Mouse (Mus musculus) CH12.LX (cell line): ENCODE data around the gene Gli2. TPM values are rescaled to one million over a fixed set of nuclear protein-coding genes. Genes with fewer than 3 reads are reported as not detected.
A peak's percentile ranks its signal among the peaks of the same experiment; 100 is the strongest.

Experiments
- DNase-seq: peaks from one replicate; pipeline ENCODE4 v3.0.0-alpha.2; 2013; ENCODE audit errors: extremely low read depth
- H3K27ac ChIP-seq: 2 replicates; pipeline ENCODE4 v1.5.1; 2012; ENCODE audit warnings: low read depth, mild to moderate bottlenecking, control low read depth, moderate library complexity; ENCODE audit not compliant: insufficient read depth
- H3K27me3 ChIP-seq: replicated peaks from 2 replicates; pipeline ENCODE3; 2012; ENCODE audit warnings: inconsistent platforms
- H3K36me3 ChIP-seq, 2 experiments: replicated peaks in 1 of 2; 2 replicates each; pipeline versions ENCODE3 to v1.6.1; 2012; ENCODE audit warnings: inconsistent platforms in 1 of 2, low read length in 1 of 2, mild to moderate bottlenecking in 1 of 2, mixed read lengths in 1 of 2, moderate library complexity in 1 of 2; ENCODE audit not compliant: control insufficient read depth in 1 of 2, insufficient read depth in 1 of 2
- H3K4me1 ChIP-seq, 2 experiments: 2 replicates each; pipeline ENCODE4 v1.6.1; 2012; ENCODE audit warnings: inconsistent platforms in 1 of 2, moderate library complexity in 1 of 2; ENCODE audit not compliant: insufficient read depth in 2 of 2, control insufficient read depth in 1 of 2
- H3K4me2 ChIP-seq: 2 replicates; pipeline ENCODE4 v1.6.1; 2012; ENCODE audit warnings: low read depth, mild to moderate bottlenecking, control low read depth; ENCODE audit not compliant: poor library complexity, insufficient read depth, severe bottlenecking
- H3K4me3 ChIP-seq, 3 experiments: fragments of 150-350 bp in 1 of 3; sonication (generic) in 1 of 3; replicated peaks in 1 of 3; 2 replicates each; pipeline versions ENCODE3 to v1.5.1; 2011 to 2012; ENCODE audit warnings: low read depth in 2 of 3, low read length in 2 of 3, mild to moderate bottlenecking in 2 of 3, moderate library complexity in 2 of 3, control low read depth in 1 of 3, improper control_type of control experiment in 1 of 3, inconsistent platforms in 1 of 3, mixed read lengths in 1 of 3; ENCODE audit not compliant: poor library complexity in 1 of 3
- H3K79me2 ChIP-seq: replicated peaks from 2 replicates; pipeline ENCODE4 v1.6.1; 2012; ENCODE audit warnings: mild to moderate bottlenecking, moderate library complexity; ENCODE audit not compliant: control insufficient read depth, poor library complexity, insufficient read depth, severe bottlenecking; ENCODE audit errors: extremely low read depth
- H3K9ac ChIP-seq: 2 replicates; pipeline ENCODE4 v1.6.1; 2012; ENCODE audit warnings: low read depth, mild to moderate bottlenecking, control low read depth, moderate library complexity; ENCODE audit not compliant: insufficient read depth
- H3K9me3 ChIP-seq: replicated peaks from 2 replicates; pipeline ENCODE3; 2012; ENCODE audit warnings: low read length, inconsistent platforms, mixed read lengths
- BHLHE40 ChIP-seq: IDR thresholded peaks from 2 replicates; pipeline ENCODE4 v1.6.1; 2011; ENCODE audit warnings: mild to moderate bottlenecking, low read depth, low read length, improper control_type of control experiment
- CTCF ChIP-seq, 2 experiments: IDR thresholded peaks in 1 of 2; conservative IDR thresholded peaks in 1 of 2; 2 replicates each; pipeline ENCODE4 v1.5.1; 2011 to 2012; ENCODE audit warnings: low read depth in 2 of 2, low read length in 2 of 2, improper control_type of control experiment in 1 of 2, inconsistent platforms in 1 of 2, mild to moderate bottlenecking in 1 of 2, moderate library complexity in 1 of 2
- IRF4 ChIP-seq: IDR thresholded peaks from 2 replicates; pipeline ENCODE4 v1.6.1; 2014; ENCODE audit warnings: low read depth, mild to moderate bottlenecking, inconsistent platforms, low read length, improper control_type of control experiment
- JUN ChIP-seq: IDR thresholded peaks from 2 replicates; pipeline ENCODE4 v1.6.1; 2011; ENCODE audit warnings: low read depth, mild to moderate bottlenecking, low read length, improper control_type of control experiment, moderate library complexity; ENCODE audit not compliant: insufficient read depth
- JUND ChIP-seq: conservative IDR thresholded peaks from 2 replicates; pipeline ENCODE4 v1.6.1; 2011; ENCODE audit warnings: low read depth, low read length, improper control_type of control experiment
- MAX ChIP-seq: IDR thresholded peaks from 2 replicates; pipeline ENCODE4 v1.6.1; 2011; ENCODE audit warnings: low read length, improper control_type of control experiment
- MAZ ChIP-seq: IDR thresholded peaks from 2 replicates; pipeline ENCODE4 v1.6.1; 2012; ENCODE audit warnings: low read depth, mild to moderate bottlenecking, inconsistent platforms, low read length, improper control_type of control experiment, moderate library complexity
- MXI1 ChIP-seq: IDR thresholded peaks from 2 replicates; pipeline ENCODE4 v1.6.1; 2011; ENCODE audit warnings: mild to moderate bottlenecking, low read depth, low read length, improper control_type of control experiment
- MYC ChIP-seq: IDR thresholded peaks from 2 replicates; pipeline ENCODE4 v1.6.1; 2011; ENCODE audit warnings: low read depth, mild to moderate bottlenecking, improper control_type of control experiment, low read length
- NRF1 ChIP-seq: IDR thresholded peaks from 2 replicates; pipeline ENCODE4 v1.6.1; 2014; ENCODE audit warnings: low read depth, mild to moderate bottlenecking, inconsistent platforms, low read length, improper control_type of control experiment, moderate library complexity
- POLR2A ChIP-seq: IDR thresholded peaks from 2 replicates; pipeline ENCODE4 v1.6.1; 2011; ENCODE audit warnings: low read depth, mild to moderate bottlenecking, improper control_type of control experiment, low read length
- RCOR1 ChIP-seq: conservative IDR thresholded peaks from 2 replicates; pipeline ENCODE4 v1.6.1; 2012; ENCODE audit warnings: low read depth, mild to moderate bottlenecking, inconsistent platforms, low read length, improper control_type of control experiment
- SIN3A ChIP-seq: IDR thresholded peaks from 2 replicates; pipeline ENCODE4 v1.6.1; 2012; ENCODE audit warnings: low read length, improper control_type of control experiment, inconsistent platforms
- SMC3 ChIP-seq: IDR thresholded peaks from 2 replicates; pipeline ENCODE4 v1.6.1; 2011; ENCODE audit warnings: low read depth, low read length, improper control_type of control experiment
- TCF12 ChIP-seq: IDR thresholded peaks from 2 replicates; pipeline ENCODE4 v1.6.1; 2014; ENCODE audit warnings: low read depth, mild to moderate bottlenecking, inconsistent platforms, low read length, improper control_type of control experiment
- USF1 ChIP-seq: IDR thresholded peaks from 2 replicates; pipeline ENCODE4 v1.6.1; 2014; ENCODE audit warnings: low read depth, mild to moderate bottlenecking, inconsistent platforms, low read length, improper control_type of control experiment
- USF2 ChIP-seq: conservative IDR thresholded peaks from 2 replicates; pipeline ENCODE4 v1.6.1; 2011; ENCODE audit warnings: low read depth, low read length, improper control_type of control experiment
- ZNF384 ChIP-seq: IDR thresholded peaks from 2 replicates; pipeline ENCODE4 v1.6.1; 2012; ENCODE audit warnings: low read depth, low read length, improper control_type of control experiment, inconsistent platforms
- dilution Hi-C: fragments of 300-500 bp; cut with MboI; formaldehyde crosslinking; loops from 2 replicates; pipeline ENCODE4 v1.14.3; 2020; ENCODE audit warnings: low sequenced_read_pairs; ENCODE audit not compliant: extremely low pct_unique_long_range_greater_than_20kb, extremely low pct_ligation_motif_present
- in situ Hi-C: fragments of 300-500 bp; cut with MboI; formaldehyde crosslinking; loops from 3 replicates; pipeline ENCODE4 v1.14.3; 2019; ENCODE audit warnings: low sequenced_read_pairs, low pct_ligation_motif_present, low pct_unique_long_range_greater_than_20kb, mixed read lengths
- polyA plus RNA-seq: library from polyadenylated mRNA; unstranded; fragments of >175 nt; gene quantifications from 2 replicates; pipeline ENCODE4 v1.2.1, GENCODE M21; 2012; ENCODE audit warnings: low read depth; ENCODE audit not compliant: insufficient read length
- total RNA-seq, 2 experiments: library from RNA; depleted of rRNA; stranded (reverse); fragments of 300-350 nt in 1 of 2; fragments of >200 nt in 1 of 2; gene quantifications; 2 replicates each; pipeline ENCODE4 v1.2.3; 2012 to 2014

Gene Gli2
- total and polyA plus RNA-seq, 3 experiments = not detected

DNA sequence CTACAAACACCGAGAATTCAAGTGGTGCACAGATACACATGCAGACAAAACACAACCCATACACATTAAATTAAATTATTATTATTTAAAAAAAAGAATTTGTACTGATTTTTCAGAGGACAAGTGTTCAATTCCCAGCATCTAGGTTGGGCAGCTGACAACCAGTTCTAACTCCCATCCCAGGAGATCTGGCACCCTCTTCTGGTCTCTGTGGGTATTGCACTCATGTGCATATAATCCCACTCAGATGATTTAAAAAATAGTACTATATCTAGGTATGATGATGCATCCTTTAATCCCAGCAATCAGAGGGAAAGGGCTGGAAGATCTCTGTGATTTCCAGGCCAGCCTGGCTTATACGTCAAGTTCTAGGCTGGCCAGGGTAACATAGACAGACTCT lies 231.2 kb downstream of the Gli2 start:
- Histone ChIP-seq H3K9me3 (peaks cover 81% of the 10 kb centered on the region), H3K4me3 (no peak overlapping the region), H3K4me1 (no peaks in the 10 kb centered on the region), H3K27me3 (no peaks in the 10 kb centered on the region), H3K9ac (no peak overlapping the region), H3K79me2 (no peaks in the 10 kb centered on the region), H3K4me2 (no peak overlapping the region), H3K27ac (no peak overlapping the region), H3K36me3 (no peaks in the 10 kb centered on the region)
- dilution Hi-C loops = no loop called here
- TF ChIP-seq POLR2A (no peak), CTCF (conservative IDR thresholded peaks at IDR 0.05 in 1 of 2, IDR thresholded peaks at IDR 0.05 in 1 of 2; ENCODE audit: low read depth in 2 of 2, low read length in 2 of 2) (0 out of 4 replicates have a peak, but pooled peaks of 1 of the 2 experiments have one; percentile 6)
- no peak for DNase-seq
- in situ Hi-C loops = no loop called here

DNA sequence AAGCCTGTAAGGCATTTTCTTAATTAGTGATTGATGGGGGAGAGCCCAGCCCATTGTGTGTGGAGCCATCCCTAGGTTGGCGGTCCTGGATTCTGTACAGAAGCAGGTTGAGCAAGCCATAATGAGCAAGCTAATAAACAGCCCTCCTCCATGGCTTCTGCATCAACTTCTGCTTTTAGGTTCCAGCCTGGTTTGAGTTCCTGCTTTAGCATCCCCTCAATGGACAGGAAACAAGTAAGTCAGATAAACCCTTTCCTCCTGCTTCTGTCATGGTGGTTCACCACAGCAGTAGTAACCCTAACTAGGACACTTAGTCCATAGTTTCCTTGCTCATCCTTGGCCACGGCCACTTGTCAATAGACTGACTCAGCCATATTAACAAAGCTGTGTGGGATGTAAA lies 238.4 kb downstream of the Gli2 start:
- Histone ChIP-seq H3K27me3 (no peaks in the 10 kb centered on the region), H3K9ac (no peak overlapping the region), H3K4me1 (no peaks in the 10 kb centered on the region), H3K27ac (no peak overlapping the region), H3K9me3 (peaks cover 78% of the 10 kb centered on the region), H3K79me2 (no peaks in the 10 kb centered on the region), H3K4me2 (no peak overlapping the region), H3K36me3 (no peaks in the 10 kb centered on the region), H3K4me3 (no peak overlapping the region)
- dilution Hi-C loops (no loop called here), in situ Hi-C loops (no loop called here)
- TF ChIP-seq BHLHE40 = no peak
- TF ChIP-seq IRF4 = no peak
- no peak for TF ChIP-seq ZNF384
- TF ChIP-seq MAZ = no peak
- no peak for TF ChIP-seq TCF12
- TF ChIP-seq SIN3A = no peak
- TF ChIP-seq USF2 = no peak
- no peak for TF ChIP-seq NRF1
- TF ChIP-seq RCOR1 = no peak
- no peak for TF ChIP-seq MYC
- TF ChIP-seq USF1 = no peak
- no peak for DNase-seq

DNA sequence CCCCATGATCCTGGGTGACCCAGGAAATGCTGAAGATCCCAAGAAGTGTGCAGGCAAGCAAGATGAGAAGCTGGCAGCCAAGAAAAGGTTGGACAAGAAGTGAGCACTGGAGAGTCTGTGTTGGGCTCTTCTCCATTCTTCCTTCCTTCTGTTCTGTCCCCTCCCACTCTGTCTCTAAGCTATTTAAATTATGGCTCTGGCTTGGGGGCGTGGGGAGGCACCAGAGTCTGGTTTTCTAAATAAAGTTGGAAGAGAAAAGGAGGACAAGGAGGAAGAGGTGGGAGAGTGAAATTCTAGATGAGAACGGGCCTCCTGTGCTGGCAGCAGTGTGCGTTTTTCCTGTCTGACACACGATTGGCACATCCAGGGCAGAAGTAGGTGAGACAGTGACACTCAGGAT lies 243.1 kb downstream of the Gli2 start:
- dilution Hi-C loops = no loop called here
- Histone ChIP-seq H3K36me3 (no peaks in the 10 kb centered on the region), H3K4me2 (no peak overlapping the region), H3K9ac (no peak overlapping the region), H3K27me3 (no peaks in the 10 kb centered on the region), H3K4me3 (no peak overlapping the region), H3K79me2 (no peaks in the 10 kb centered on the region), H3K4me1 (no peaks in the 10 kb centered on the region), H3K27ac (no peak overlapping the region), H3K9me3 (peaks cover 63% of the 10 kb centered on the region)
- no peak for TF ChIP-seq CTCF (conservative IDR thresholded peaks at IDR 0.05 in 1 of 2, IDR thresholded peaks at IDR 0.05 in 1 of 2; ENCODE audit: low read depth in 2 of 2, low read length in 2 of 2)
- TF ChIP-seq MAX = no peak
- TF ChIP-seq ZNF384 = no peak
- no peak for TF ChIP-seq BHLHE40
- TF ChIP-seq SMC3 = no peak
- no peak for TF ChIP-seq JUND
- TF ChIP-seq MAZ = no peak
- TF ChIP-seq MXI1 = no peak
- TF ChIP-seq JUN = no peak
- TF ChIP-seq POLR2A = no peak
- no peak for DNase-seq
- in situ Hi-C loops = no loop called here
